Mouse (Mus musculus) right cerebral cortex, postnatal 14 days (tissue): ENCODE measurements around the gene Hivep3.

ENCODE experiments used
- DNase-seq: peaks from one replicate; pipeline ENCODE4 v3.0.0; 2022

Gene Hivep3

DNA sequence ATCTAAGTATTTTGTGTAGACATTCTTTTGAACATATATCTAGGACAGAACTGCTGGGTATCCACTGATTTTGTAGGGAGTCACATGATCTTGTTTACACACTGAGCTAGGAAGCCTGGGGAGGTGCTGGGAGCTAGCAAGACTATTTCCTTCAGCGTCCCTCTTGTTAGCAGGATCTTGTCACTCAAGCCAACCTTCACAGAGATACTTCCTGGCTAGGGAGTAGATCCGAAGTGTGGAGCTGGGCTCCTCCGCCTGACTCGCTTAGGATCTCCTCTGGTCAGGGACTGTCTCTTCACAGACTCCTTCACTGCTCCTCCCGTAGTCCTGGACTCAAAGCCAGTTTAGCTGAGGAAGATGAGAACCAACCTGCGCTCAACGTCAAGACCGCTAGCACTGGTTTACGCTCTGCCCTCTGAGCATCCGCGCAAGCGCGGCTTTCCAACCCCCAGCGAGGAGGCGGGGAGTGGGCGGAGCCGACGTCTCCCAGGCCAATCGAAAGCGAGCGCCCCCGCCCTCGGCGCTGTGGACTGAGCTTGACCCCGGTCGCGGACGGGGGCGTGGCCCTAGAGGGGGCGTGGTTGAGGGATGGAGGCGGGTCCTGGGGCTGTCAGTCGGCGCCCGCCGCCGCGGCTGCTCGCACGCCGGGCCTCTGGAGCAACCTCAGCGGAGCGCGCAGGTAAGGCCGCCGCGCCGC is at the start of gene Hivep3:
Hivep3 (plus strand) TSS at position 601 of the 697 bp plus-strand sequence.
- peak; percentile 99 for DNase-seq

DNA sequence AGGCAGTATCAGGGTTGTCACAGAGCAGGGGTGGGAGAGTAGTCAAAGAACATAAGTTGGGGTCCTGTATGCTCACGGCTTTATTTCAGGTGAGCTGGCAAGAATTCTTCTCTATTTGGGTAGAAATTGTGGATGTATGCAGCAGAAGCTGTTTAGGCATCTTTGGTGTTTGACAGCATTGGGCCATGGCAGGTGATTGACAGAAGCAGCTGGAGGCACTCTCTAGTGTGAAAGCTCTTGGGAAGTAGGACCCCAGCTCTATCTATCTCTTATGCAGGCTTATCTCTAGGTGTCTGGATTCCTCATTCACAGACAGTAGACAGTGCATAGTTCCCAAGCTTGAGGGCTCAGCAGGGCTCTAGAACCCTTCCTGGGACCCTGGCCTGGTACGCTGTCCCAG is 47.8 kb upstream of the Hivep3 start:
- DNase-seq, result no peak

DNA sequence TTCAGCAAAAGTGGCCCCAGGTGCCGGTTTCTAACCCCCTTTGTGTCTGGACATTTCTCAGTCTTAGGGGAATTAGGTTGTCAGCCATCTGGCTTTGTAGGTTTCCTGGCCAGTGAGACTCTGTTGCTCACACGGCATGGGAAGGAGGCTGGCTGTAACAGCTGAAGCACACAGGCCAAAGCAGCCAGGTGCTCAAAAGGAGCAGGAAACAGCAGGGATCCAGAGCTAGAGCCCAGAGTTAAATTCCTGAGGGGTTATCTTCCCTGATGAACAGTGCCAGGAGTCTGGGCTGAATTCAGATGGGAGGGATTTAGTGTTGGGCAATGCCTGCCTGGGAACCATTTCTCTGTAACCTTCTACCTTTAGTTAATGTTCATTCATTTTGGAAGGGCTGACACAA is 35.2 kb upstream of the Hivep3 start:
- DNase-seq, result no peak

DNA sequence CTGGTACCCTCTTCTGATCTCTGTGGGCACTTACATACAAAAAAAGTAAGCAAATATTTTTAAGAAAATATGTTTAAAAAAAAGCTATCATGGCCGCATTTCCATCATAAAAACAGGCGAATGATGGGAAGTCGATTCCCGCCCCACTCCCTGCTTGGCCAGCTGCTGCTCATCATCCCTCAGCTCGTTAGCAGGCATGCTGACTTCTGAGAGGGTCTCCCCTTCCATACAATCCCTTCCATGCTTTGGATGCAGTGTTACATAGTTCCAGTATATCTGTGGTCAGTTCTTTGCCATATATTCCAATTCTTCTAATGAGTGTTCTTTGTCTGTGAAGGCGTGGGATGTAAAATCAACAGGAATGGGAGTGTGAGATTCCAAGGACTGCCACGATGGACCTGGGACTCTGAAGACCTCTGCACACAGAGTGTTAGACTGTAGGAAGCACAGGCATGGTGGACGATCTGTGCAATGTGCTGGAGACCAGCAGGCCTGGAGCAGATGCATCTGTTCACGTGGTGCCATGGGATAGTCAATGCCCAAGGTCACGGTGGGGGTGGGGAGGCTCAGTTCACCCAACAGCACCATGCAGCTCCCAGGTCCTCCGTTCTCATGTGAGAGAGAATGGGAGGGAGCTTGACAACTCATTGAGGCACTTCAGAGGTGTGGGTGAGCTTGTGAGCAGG is 32.2 kb upstream of the Hivep3 start:
- DNase-seq, result no peak

DNA sequence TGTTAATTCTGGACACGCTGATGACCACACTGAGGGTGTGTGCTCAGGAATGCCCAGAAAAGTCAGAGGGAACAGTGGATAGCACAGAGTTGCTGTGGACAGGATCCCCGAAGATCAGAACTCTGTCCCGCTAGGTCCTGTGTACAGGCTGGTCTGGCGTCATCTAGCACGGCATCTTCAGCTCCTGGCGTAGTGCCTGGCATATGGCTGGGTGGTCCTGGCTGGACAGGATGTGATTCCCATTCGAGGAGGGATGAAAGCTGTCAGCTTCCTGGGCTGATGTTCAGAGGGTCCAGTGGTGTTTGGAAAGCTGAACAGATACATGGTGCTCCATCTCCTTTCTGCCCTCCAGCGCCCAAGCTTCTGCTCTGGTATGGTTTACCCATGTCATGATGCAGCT is 29.6 kb upstream of the Hivep3 start:
- DNase-seq, result no peak

DNA sequence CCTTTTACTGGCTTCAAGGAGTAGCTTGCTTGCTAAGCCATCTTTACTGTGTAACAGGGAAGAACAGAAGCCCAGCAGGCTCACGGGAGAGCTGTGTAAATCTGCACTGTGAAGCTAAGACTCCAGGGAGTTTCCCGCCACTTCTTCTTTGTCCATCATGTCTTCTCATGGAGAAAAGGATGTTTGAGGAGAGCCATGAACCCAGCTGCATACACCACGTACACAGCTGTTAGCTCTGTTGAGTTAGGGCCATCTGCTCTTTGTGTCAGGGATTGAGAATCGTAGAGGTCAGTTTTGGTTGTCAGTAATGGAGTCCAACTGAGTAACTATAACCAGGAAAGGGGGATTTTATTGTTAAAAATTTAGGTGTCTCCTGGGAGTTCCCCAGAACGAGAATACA is 26.3 kb upstream of the Hivep3 start:
- no peak for DNase-seq

DNA sequence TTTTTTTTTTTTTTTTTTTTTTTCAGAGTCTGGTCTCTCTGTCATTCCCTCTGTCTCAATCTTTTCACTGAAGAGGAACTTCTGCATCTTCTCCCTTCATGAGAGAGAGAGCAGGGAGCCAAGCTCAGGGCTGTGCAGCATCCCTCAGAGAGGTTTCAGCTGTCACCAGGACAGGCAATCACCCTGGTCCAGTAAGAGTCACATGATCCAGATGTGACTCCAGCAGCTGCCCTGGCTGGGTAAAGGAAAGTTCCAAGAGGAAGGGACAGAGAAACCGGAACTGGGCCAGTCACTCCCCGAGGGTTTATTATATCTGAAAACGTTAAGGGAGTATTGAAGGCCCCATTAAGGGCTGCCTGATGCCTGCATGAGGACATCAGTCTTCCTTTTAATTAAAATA is 25.8 kb upstream of the Hivep3 start:
- DNase-seq, result no peak

DNA sequence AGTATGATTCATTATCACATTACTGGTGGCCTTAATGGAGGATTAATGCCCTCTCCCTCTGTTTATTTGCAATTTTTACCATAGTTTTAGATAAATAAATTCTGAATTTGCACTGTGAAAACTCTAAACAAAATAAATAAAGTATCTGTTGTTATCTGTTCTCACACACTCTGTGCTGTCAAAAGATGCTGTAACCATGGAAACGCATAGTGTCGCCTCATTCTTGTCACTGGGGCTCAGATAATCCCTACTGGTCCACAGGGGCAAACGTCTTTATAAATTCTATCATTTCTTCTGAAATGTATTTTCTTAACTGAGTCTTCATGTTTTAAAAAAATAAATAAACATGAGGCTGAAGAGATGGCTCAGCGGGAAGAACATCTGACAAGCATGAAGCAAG is 23.4 kb upstream of the Hivep3 start:
- DNase-seq, result no peak

DNA sequence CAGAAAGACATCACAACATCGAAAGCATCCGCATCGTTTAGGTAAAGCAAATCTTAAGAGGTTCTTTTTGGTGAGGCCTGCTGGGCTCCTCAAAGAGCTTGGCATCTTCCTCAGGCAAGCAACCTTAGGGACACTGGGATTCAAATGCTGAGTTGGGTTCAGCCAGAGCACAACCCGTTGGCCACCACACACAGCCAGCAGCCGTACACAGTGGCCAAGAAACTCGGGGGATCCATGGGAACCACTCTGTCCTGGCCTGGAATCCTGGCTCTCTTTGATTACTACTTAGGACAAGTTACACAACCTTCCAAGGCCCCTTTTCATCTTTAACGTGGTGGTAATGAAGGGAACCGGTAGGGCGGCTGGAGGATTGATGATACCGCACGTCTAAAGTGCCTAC is 16.1 kb upstream of the Hivep3 start:
- no peak for DNase-seq

DNA sequence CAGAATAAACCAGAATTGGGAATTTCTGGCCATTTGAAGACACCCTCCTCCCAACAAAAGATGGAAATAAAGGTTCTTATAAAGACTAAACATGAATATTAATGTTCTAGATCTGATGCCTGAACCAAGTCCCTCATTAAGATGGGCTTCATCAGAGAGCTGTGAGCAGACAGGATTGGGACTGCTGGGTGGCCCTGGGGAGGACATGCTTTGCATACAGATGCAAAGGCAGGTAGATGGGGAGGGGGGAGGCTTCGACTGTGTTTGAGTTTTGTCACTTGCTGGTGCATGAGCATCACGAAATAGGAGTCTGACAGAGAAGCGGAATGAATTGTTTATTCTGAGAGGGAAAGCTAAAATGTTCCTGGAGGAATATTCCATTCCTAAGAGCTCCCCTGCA is 12.1 kb upstream of the Hivep3 start:
- DNase-seq, result no peak

DNA sequence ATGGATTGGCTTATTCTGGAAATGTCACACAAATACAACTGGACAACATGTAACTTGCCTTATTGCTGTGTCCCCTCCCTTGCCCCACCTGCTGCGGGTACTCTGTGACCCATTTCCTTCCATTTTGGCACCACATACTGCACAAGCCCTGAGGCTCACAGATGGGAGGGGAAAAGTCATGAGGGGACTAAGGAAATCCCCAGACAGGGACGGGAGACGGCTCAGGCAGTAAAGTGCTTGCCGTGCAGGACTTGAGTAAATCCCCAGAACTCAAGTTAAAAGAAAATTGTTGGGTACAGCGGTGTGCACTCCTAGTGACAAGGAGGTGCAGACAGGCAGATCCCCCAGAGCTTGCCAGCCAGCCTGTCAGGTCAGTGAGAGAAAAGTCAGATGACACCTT is 7.5 kb upstream of the Hivep3 start:
- DNase-seq, result no peak

DNA sequence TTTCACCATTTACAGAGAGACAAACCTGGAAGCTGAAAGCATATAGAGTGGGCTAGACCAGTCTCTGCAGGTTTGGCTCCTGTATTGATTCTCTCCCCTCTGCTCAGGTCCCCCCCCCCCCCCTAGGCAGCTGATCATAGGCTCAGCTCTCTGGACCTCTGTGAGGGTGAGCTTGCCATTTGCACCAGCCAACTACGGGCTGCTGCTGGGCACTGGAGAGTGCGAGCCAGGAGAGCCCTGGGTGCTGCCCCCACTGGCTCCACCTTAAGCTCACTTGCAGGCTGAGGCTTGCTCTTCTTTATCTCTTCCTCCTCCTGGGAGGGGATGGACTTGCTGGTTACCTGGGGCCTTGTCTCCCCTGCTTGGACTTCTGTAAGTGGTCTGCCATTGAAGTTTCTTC is 5.7 kb upstream of the Hivep3 start:
- no peak for DNase-seq

DNA sequence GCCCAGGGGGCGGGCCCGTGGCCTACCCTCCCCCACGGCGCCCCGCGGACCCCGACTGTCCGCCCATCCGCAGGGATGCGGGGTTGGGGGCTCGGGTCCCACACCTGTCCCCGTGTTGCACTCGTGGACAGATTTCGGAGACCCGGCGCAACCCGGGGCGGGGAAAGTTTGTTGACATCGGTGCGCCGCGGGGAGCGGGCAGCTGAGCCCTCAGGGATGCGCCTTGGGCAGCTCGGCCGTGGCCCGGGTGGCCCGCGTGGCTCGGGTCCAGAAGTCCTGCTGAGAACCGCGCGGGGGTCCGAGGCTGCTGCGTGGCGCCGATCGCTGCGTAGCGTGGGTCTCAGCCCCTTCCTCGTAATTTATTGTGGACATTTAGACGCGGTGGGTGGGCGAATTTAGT is 358 bp downstream of the Hivep3 start:
- no peak for DNase-seq

DNA sequence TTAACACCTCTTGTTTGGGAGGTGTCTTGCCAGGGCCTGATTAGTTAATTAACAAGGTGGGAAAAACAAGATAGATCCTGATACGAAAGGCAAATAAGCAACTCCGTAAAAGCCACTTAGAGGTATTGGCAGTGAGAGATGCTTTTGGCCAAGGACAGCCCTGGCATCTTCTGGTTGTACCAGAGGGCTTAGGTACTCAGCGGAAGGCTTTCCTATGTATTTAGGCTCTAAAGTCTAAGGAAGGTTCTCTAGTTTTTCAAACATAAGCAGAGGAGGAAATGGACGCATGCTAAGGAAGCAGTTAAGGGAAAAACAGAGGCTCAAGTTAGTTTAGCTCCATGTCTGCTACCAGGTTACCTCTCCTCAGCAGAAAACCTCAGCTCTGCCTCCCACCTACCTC is 768 bp downstream of the Hivep3 start:
- no peak for DNase-seq

DNA sequence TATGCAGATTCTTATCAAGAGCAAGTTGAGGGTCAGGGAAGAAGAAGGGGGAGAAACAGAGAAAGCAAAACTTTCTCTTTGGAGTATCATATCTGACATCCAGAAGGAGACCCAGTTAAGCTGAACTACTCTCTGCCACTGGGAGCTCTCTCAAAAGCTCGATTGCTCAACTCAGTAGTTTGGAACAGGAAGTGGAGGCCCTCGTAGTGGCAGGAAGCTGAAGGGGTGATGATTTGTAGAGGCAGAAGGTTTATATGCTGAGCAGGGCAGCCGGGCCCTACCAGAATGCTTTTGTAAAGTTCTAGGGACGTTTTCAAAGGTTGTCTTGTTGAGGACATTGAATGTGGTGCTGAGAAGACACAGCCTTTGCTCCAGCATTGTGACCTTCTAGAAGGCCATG is 5.1 kb downstream of the Hivep3 start:
- no peak for DNase-seq

DNA sequence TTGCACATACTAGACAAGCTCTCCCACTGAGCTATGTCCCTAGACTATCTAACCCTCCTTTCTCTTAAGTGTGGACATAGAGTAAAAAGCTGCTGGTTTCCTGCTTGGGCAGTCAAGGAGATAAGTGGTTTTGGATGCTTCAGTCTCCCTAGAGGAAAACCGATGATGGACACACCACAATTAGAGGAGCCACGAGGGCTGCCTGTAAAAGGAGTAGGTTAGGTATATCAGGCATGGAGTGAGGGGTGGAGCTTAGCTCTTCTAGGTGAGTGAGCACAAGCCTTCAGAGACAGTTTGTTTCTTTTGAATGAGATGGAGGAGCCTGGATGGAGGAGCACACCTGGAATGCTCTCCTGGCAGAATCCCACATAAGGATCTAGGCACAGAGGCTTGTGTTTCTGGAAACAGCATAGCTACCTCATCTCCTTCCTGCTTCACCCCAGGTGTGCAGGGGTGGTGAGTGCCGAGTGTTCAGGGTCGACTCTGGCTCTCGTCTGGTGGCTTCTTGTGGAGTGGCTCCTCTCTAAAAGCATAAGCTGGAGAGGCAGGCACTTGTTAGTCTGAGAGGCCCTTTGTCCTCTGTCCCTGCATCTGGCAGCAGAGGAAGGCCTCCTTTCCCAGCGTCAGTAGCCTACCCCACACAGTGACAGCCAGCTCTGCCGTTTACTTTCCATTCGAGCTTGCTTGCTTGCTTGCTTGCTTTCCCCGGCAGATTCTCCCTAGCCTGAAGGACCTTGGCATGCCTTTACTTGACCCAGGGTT is 5.9 kb downstream of the Hivep3 start:
- DNase-seq, result no peak

DNA sequence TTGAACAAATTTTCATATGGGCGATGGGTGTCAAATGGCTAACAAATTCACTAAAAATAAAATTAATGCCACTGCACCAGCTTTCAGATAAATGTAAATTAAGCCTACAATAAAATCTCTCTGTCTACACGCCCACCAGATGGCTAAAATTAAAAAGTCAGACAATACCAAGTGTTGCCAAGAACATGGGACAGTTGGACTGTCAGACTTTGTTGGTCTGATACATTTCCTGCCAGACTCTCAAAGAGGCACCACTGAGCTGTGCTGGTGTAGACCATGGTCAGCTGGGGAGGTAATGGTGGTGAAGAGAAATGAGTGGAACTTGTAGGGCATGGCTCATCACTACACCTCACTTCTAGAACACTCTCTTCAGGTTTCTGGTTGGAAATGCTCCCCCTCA is 14.8 kb downstream of the Hivep3 start:
- no peak for DNase-seq

DNA sequence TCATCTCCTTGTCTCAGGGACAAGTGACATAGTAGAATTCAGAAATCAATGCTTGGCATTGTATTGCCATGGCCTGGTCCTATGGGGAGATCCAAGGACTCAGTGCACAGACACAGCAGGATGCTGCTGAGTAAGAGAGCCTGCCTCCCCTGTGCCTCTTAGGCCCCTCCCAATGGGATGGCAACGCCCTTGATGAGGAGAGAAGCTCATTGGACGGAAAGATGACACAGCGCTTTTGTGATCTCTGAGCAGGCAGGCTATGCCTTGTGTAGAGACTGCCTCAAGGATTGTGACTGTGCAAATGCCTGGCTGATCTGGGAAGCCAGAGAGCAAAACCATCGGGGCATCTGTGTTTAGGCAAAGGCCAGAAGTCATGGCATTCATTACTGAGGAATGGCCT is 16.6 kb downstream of the Hivep3 start:
- no peak for DNase-seq

DNA sequence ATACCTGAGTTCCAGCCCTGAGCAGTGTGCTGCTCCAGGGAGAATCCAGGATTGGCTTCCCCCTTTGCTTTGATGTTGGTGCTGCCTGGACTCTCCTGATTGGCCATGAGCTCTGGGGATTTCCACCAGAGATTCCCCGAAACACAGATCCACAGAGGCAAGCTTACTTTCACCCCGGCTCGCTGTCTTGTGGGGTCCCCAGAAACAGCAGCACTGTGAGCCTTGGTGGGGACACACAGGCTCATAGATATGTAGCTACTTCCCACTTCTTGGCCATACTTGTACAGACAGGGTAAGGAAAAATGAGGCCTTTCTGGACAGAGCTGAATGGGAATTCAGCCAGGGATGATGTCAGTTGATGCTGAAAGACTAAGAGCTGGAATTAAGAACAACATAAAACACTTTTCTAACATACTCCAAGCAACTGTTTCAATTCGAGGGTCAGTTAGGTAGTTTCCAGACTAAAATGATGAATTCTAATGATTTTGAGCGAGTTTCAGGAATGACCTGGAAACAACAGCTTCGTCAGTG is 17.2 kb downstream of the Hivep3 start:
- no peak for DNase-seq

DNA sequence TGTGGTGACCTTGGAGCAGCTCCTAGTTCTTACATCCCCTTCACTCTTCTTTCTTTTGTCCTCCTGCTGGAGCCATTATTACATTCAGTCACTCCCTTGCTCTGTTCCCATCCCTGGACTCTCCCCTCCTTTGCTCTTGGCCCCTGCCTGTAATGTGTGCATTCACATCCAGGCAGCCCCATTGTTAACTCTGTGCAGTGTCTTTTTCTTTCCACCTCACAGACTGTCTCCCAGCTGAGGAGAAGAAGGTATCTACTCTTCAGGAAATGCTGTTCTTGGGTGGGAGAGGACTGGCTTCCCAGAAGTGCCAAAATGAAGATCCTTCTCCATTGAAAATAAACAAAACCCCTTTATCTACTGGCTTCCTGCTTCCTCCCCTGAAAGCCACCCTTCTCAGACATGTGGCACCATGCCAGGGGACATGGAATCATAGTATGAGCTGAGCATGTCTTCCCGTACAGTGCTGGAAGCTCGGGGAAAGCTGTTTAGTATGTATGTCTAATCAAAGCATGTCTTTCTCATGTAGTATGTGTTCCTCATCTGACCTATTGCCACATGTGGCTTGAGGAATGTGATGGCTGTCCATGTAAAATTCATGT is 17.9 kb downstream of the Hivep3 start:
- DNase-seq, result no peak

DNA sequence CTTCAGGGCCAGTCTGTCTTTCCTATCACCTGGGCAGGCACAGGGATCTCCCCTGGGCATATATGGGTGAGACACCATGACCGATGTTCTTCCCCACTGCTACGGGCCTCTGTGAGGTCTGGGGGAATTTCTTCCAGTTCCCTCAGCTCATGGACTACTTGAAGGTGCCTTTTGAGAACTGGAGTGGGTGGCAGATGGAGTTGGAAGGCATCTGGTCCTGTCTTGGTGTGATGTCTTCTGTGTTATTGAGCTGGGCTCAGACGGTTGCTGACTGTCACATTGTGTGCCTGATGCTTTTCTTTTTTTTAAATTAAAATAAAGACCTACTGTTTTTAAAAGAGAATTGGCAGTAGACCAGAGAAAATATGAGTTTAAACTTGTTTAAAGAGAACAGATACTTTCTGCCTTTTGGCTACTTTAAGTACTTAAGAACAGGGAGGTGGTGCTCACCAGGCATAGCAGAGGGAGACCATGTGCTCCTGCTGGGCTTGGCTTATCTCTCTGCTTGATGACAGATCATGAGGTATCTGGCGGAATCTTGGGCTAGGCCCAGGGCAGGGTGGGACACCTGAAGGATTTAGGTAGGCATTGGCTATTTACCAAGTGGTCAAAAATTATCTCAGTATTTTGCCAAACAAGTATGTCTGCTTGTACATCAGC is 26.1 kb downstream of the Hivep3 start:
- DNase-seq, result no peak

DNA sequence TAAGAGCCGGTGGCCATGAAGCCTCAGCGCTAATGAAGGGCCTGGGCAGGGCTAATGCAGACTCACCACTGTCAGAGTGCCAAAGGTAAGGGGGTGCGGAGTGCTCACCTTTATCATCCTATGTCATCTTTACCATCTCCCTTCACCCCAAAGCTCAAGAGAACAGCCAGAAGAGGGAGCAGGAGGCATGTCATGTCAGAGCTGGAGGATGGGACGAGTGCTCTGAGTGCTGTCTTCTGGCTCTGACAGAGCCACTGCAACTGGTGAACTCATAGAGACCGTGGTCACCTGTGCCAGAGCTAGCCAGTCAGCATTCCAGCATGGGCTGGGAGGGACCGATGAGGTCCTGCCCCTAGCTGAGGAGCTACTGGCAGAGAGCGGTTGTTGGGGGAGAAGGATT is 27.2 kb downstream of the Hivep3 start:
- DNase-seq, result no peak
